Mouse (Mus musculus) cortical plate, adult 2 months (tissue): ENCODE measurements around the gene Mef2d.

Experiments
- CTCF ChIP-seq: fragments of 200-500 bp; IDR thresholded peaks from 2 replicates; pipeline ENCODE4 v1.5.1; 2011; ENCODE audit warnings: mild to moderate bottlenecking, control low read depth, low read length; ENCODE audit not compliant: insufficient read depth; ENCODE audit errors: extremely low read depth
- POLR2A ChIP-seq: fragments of 200-500 bp; IDR thresholded peaks from 2 replicates; pipeline ENCODE4 v1.6.1; 2011; ENCODE audit warnings: mild to moderate bottlenecking, low read length, control low read depth; ENCODE audit not compliant: insufficient read depth; ENCODE audit errors: extremely low read depth

- TF ChIP-seq CTCF (no peak), POLR2A (no peak)
These were observed 9.7 kb upstream of the Mef2d start for GRCm38 (mm10) chr3:88132492-88132891.
